Mouse (Mus musculus): Measurements from ENCODE around the gene Cox14. TPM values are rescaled to one million over a fixed set of nuclear protein-coding genes. Genes with fewer than 3 reads are reported as not detected.

Cox14 gene
- total and polyA plus RNA-seq, 3 experiments: 113 to 125 TPM; not detected in 1

DNA sequence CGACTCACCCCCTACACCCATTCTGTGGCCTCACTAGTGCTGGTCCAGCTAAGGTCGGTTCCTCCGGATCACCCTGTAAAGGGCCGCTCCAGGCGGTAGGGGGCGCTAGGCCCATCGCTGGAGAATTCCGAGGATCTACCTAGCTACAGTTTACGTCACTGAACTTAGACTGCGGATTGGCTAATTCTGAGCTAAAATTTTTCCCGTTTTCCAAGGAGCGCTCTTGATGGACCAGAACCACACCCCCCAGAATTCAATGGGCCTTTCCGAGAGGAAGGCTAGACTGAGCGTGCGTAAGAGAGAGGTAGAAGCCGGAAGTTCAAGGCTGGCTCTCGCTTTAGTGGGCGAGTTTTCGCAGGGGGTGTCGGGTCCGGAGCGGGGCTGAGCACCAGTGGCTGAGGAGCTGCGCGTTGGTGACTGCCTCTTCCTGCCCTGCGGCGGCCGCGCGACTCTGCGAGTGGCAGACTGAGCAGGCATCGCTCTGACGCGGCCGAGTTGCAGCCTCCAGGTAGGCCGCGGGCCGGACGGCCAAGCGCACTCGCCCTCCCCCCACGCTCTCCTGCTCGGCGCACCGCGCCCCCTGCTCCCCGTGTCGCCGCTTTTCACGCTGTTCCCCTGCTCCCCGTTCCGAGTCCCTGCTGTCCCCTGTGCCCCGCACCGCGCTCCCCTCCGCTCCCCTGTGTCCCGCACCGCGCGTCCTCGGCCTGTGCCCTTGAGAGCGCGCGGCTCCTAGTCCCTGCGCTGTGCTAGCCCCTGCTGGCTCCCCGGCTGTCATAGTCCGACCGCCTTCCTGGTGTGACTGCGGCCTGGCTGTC lies at the start of gene Cox14 (continued):
- TF ChIP-seq MAZ (IDR thresholded peaks at IDR 0.05; ENCODE audit: low read depth, low read length): peak; percentile 73
- TF ChIP-seq EP300 (IDR thresholded peaks at IDR 0.05; ENCODE audit: low read depth in 1 of 2, low read length in 2 of 2): no peak
- TF ChIP-seq SIN3A (IDR thresholded peaks at IDR 0.05; ENCODE audit: low read length): peak; percentile 90
- TF ChIP-seq GABPA (IDR thresholded peaks at IDR 0.05; ENCODE audit: low read depth, low read length): no peak
- peak; percentile 67; the same call in 1 of the 2 replicates for TF ChIP-seq MYC (IDR thresholded peaks at IDR 0.05; ENCODE audit: low read depth, low read length)

DNA sequence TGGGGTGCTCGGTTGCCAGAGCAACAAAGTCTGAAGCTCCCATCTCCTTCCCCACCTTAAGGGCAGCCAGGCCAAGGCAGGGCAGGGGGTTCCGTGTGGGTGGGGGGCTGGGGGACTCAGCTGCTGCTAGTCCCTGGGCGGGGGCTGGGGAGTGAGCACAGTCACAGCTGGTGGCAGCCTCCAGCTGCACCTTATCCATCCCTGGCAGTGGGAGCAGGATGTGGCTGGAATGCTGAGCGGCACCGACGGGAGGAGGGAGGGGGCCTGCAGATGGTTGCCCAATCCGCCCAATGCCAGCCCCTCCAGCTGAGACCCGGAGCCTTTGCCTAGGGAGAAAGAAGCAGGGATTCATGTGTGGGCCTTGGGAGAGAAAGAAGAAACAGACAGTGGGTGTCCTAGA lies 48.3 kb upstream of the Cox14 start:
- H3K27me3 ChIP-seq (ENCODE audit: control insufficient read depth in 1 of 2, insufficient read depth in 2 of 2, low read length in 2 of 2): peaks cover 6 to 7% of the 10 kb centered on the region in 2 experiments; a peak in 3 of 4 replicates
- H3K9me3 ChIP-seq (replicated peaks; ENCODE audit: insufficient read depth, low read length): no peaks in the 10 kb centered on the region
- no peaks in the 10 kb centered on the region for H3K36me3 ChIP-seq (ENCODE audit: control insufficient read depth in 1 of 2, insufficient read depth in 2 of 2, low read length in 2 of 2)
- H3K79me2 ChIP-seq (ENCODE audit: control insufficient read depth, insufficient read depth, low read length, poor library complexity): no peaks in the 10 kb centered on the region
- TF ChIP-seq MEF2A (IDR thresholded peaks at IDR 0.05; ENCODE audit: extremely low read depth, insufficient replicate concordance, low read depth, low read length, poor library complexity, severe bottlenecking): no peak
- TF ChIP-seq E2F4 (IDR thresholded peaks at IDR 0.05; ENCODE audit: borderline replicate concordance, low read depth, low read length): no peak
- TF ChIP-seq ETS1 (IDR thresholded peaks at IDR 0.05; ENCODE audit: low read depth, low read length): no peak
- TF ChIP-seq ZNF384 (IDR thresholded peaks at IDR 0.05; ENCODE audit: low read depth, low read length): no peak
- no peak for TF ChIP-seq USF1 (IDR thresholded peaks at IDR 0.05; ENCODE audit: low read depth, low read length)
- no peak for TF ChIP-seq SMC3 (IDR thresholded peaks at IDR 0.05; ENCODE audit: low read depth, low read length)
- TF ChIP-seq ZKSCAN1 (IDR thresholded peaks at IDR 0.05; ENCODE audit: low read depth, low read length): no peak
- no peak overlapping the region for H3K9ac ChIP-seq (ENCODE audit: control insufficient read depth, low read depth, low read length, poor library complexity, severe bottlenecking)
- H3K4me1 ChIP-seq (ENCODE audit: control insufficient read depth in 1 of 2, insufficient read depth in 2 of 2, low read length in 2 of 2): peaks cover 0 to 6% of the 10 kb centered on the region in 2 experiments; a peak in 1 of 4 replicates
- no peak overlapping the region for H3K27ac ChIP-seq (ENCODE audit: control insufficient read depth, low read depth, low read length)
- no peak overlapping the region for H3K4me3 ChIP-seq (ENCODE audit: control insufficient read depth in 1 of 2, insufficient read depth in 1 of 2, low read depth in 2 of 2, low read length in 2 of 2)
- DNase-seq (ENCODE audit: low read depth, low spot score): no peak

DNA sequence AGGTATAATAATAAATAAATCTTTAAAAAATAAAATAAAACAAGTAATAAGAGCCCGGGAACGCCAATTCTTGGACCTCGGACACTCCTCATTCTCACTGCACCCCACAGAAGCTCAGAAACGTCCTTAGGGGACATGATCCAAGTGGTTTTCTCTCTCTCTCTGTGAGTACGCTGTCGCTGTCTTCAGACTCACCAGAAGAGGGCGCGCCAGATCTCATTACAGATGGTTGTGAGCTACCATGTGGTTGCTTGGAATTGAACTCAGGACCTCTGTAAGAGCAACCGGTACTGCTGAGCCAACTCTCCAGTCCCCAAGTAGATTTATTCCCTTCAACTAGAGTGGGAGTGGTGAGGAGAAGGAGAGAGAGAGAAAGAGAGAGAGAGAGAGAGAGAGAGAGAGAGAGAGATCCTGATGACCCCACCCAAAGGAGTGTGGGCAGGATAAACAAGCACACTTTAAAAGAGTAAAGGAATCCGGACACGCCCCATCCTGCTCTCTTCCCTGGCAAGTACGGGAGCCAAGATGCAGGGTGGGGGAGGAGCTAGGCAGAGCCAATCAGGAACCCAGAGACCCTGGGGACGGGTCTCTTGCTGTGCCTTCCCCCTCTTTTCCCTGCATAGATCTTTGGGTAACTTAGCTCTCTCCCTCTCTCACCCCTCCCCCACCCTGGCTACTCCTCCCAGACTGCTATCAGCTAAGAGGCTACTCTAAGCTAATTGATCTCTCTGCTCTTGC lies 47.2 kb upstream of the Cox14 start:
- Histone ChIP-seq H3K27ac (ENCODE audit: control insufficient read depth, low read depth, low read length) (no peak overlapping the region), H3K9ac (ENCODE audit: control insufficient read depth, low read depth, low read length, poor library complexity, severe bottlenecking) (no peak overlapping the region), H3K9me3 (replicated peaks; ENCODE audit: insufficient read depth, low read length) (no peaks in the 10 kb centered on the region), H3K79me2 (ENCODE audit: control insufficient read depth, insufficient read depth, low read length, poor library complexity) (no peaks in the 10 kb centered on the region), H3K4me1 (ENCODE audit: control insufficient read depth in 1 of 2, insufficient read depth in 2 of 2, low read length in 2 of 2) (peaks cover 0 to 6% of the 10 kb centered on the region in 2 experiments; a peak in 1 of 4 replicates), H3K4me3 (ENCODE audit: control insufficient read depth in 1 of 2, insufficient read depth in 1 of 2, low read depth in 2 of 2, low read length in 2 of 2) (no peak overlapping the region), H3K36me3 (ENCODE audit: control insufficient read depth in 1 of 2, insufficient read depth in 2 of 2, low read length in 2 of 2) (no peaks in the 10 kb centered on the region), H3K27me3 (ENCODE audit: control insufficient read depth in 1 of 2, insufficient read depth in 2 of 2, low read length in 2 of 2) (peaks cover 6 to 8% of the 10 kb centered on the region in 2 experiments; a peak in 3 of 4 replicates)
- TF ChIP-seq CTCF (IDR thresholded peaks at IDR 0.05 in 2 of 3, conservative IDR thresholded peaks at IDR 0.05 in 1 of 3; ENCODE audit: control insufficient read depth in 1 of 3, insufficient read depth in 1 of 3, low read depth in 2 of 3, low read length in 3 of 3, poor library complexity in 1 of 3, severe bottlenecking in 1 of 3) (peak; percentile 76 to 78 (median 76)), MYC (IDR thresholded peaks at IDR 0.05; ENCODE audit: low read depth, low read length) (peak; percentile 73; the same call in 1 of the 2 replicates), GATA1 (IDR thresholded peaks at IDR 0.05; ENCODE audit: low read depth, low read length) (no peak), MXI1 (IDR thresholded peaks at IDR 0.05; ENCODE audit: low read depth, low read length) (peak; percentile 32; the same call in 1 of the 2 replicates), SMC3 (IDR thresholded peaks at IDR 0.05; ENCODE audit: low read depth, low read length) (peak; percentile 59), RAD21 (IDR thresholded peaks at IDR 0.05; ENCODE audit: low read depth, low read length) (peak; percentile 26)
- DNase-seq (ENCODE audit: low read depth, low spot score): peak; percentile 83

Measured in MEL (cell line).